Mouse (Mus musculus) thymus, postnatal 10 days (tissue): ENCODE data around the gene Nfyc.

ENCODE experiments used
- DNase-seq, 2 experiments: peaks; one replicate each; pipeline ENCODE4 v3.0.0; 2021; ENCODE audit warnings: low spot score in 2 of 2

The Nfyc gene

DNA sequence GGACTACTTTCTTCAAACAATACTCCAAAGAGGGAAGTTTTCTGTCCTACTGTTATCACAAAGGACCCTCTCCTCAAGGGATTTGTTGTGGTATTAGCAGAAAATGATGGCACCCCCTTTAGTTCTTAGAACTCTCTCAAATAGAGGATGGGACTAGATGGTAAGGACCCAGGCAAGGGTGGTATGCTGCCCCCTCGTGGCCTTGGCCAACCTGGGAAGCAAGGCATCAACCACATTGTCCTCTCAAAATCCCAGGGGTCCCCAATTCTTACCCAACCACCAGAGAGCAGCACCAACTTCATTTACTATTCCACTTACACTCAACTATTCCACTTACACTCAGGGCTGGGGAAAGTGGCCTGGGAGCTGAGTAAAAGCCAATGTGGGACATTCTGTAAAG lies 76.1 kb downstream of the Nfyc start:
- DNase-seq = peak; percentile 49 to 77

DNA sequence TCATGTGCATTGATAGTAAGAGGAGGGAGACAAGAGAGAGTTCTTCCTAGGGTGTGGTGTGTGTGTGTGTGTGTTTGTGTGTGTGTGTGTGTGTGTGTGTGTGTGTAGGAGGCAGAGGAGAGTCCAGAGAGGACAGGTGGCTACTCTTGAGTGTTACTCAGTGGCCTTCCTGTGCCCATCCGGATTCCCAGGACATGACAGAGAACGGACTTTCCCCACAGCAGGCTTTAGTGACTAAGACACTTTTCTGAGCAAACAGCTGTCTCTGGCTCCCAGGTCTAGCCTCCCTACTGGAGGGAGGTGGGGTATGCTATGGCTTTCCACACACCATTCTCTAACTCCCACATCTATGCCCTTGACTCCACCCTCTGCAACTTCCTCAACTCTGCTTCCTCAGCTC lies 81.8 kb downstream of the Nfyc start:
- DNase-seq = no peak

DNA sequence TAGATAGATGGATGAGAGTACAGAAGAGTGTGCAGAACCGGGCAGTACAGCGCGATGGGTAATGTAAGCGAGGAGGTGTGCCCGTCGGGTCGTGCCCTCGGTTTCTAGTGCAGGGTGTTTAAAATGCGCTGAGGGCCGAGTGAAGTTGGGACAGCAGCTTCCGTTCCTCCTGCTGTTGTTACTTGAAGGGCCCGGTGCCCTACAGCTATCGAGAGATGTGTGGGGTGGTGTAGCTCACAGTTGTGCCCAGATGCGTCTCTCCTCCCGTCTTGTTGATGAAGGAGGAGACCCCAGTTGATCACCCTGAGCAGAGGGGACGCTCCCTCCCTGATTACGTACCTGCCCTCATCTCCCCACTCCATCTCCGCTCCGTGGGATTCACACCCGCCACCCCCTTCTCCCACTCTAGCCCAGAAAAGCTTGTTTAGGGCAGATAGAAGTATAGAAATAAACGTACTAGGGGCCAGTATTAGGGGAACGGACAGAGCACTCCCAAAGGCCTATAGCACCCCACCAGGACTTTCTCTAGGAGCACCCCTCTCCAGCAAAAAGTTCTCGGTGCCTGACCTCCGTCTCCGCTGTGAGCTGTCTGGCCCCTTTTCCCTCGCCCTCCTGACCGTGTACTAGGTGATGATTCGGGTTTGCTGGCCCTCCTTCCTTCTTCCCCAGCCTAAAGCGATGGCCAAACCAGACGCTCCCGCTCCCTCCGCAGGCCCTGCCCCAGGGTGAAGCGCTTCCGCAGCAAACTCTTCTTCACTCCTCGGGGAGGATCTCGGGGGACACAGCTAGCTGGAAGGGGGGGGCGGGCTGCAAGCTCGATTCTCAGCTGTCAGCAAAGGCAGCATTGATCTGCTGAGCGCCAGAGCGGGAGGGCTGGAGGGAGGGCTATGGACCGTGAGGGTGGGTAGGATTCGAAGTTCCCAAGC lies 83.2 kb downstream of the Nfyc start, which contains the start of gene Kcnq4:
Kcnq4 (minus strand) TSS at position 672 of the 926 bp plus-strand sequence.
- DNase-seq = no peak

DNA sequence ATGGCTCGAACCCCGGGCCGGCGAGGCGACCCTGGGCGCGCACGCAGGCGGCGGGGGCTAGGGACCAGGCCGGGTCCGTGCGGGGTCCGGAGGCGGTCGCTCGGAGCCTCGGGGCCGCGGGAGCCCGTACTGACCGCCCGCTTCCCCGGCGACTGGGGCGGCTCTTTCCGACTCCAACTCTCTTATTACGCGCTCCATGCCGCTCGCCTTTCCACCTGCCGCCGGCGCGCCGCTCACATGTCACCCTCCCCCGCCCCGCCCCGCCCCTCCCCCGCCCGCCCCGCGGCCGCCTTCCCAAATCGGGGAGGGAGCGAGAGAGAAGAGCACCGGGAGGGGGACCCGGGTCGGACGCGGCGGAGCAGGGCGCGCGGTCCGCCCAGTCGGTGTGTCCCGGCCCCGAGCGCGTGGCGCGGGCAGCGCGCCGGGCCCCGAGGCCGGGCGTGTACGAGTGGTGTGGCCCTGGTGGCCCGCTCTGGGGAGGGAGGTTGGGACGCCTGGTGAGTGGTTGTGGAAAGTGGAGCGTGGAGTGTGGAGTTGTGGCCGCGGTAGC lies 84.1 kb downstream of the Nfyc start:
- DNase-seq = no peak

DNA sequence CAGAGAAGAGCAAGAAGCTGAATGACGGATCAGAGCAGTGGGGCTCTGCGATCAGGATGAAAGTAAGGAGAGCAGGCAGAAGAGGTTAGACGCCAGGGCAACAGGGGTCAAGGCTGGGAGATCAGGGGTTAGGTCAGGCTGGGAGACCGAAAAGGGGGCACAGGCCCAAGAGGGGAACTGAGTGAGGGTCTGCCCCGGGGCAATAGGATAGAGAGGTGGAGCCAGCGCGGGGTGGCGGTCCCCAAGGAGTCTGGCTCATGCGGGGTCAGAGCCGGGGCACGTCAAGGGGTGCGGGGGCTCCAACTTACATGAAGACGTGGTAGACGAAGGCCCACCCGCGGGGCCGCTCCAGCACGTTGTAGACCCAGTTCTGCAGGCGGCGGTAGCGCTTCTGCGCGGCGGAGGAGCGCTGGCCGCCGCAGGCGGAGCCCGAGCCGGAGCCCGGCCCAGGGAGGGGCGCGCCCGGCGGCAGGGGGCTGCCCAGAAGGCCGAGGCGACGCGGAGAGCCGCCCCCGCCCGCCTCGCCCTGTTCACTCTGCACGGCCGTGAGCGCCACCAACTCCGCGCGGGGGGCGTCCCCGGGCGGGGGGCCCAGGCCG lies 84.7 kb downstream of the Nfyc start:
- no peak for DNase-seq

DNA sequence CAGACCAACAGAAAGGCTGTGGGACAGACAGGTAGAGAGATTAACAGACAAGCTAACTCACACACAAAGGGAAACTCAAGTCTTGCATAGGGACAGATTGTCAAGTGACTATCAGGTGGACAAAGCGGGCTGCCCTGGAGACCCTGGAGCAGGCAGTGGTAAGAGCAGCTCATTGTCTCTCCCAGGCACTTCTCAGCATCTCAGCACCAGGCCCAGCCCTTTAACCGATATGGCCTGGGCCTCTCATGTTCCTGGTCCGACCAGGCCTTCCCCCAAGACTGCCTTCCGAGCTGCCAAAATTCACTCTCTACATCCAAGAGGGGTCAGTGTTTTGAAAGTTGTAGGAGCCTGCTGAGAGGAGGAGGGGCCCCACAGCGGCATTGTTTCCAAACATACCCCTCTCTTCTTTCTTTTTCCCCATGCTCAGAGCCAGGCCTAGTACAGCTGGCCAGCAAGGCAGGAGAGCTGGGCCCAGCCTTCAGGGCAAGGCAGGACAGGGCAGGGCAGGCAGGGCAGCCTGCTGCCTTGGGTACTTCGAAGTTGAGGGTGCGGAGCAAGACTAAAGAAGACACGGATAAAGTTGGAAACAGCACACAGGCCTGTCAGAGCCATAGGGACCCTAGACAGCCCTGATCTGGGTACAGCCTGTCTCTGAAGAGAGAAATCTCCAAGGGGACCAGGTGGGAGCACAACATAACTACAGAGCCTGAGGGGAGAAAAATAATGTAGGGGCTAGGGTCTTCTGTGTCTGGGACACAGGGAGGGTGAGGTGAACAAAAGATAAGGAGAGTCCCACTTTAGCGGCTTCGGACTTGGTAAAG lies 85.4 kb downstream of the Nfyc start:
- DNase-seq = no peak

DNA sequence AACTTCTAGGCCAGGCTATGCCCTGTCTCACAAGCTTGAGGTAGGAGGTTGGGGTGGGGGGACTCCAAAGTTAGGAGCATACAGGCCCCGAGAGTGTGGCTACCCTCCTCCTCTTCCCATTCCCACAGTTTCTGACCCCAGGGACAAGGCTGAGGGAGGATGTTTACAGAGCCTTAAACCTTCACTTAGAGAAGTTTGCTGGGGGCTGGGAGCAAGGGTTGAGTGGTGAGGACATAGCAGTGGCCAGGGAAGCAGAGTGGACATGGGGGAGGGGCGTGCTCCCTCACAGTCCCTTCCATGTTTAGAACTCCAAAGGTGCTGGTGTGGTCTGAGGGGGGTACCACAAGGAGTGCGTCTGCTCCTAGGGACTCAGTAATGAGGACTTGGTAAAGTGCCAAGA lies 87.7 kb downstream of the Nfyc start:
- no peak for DNase-seq

DNA sequence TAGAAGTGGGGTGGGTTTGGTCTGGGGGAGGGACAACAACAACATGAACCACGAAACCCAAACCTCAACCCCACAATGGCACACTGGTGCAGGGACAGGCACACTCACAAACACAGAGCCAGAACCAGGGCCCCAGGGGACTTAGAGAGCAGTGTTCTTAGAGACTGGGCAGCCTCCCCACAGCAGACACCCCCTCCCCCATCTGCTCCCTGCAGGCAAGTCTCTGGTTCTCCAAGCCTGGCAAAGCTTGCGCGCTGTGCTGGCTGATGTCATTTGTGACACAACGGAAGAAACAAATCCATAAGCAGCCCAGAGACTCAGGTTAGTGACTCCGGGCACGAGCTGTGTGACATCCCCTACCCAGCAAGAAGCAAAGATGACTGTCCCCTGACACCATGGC lies 90.1 kb downstream of the Nfyc start:
- DNase-seq = no peak

DNA sequence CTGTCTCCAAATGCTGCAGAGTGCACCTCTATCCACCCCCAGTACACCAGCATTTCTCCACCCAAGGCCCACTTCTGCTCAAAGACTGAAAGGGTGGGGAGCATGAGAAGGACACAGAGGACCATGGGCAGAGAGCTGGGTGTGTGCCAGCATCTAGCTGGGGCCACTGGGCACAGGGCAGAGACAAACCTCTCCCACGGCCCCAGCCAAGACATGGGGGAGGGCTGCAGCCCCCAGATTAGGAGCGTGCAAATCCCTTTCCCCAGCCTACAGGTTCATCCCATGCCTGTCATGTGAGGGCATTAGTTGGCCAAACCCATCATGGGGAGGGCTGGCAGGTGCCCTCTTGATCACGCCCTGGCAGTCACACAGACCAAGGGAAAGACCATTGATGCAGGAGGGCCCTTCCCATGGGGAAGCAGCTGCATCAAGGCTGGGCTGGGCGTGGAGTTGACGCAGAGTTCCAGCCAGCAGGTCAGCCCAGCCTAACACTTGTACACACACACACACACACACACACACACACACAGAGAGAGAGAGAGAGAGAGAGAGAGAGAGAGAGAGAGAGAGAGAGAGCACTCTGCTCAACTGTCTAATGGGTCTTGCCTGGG lies 97.3 kb downstream of the Nfyc start:
- DNase-seq = no peak

DNA sequence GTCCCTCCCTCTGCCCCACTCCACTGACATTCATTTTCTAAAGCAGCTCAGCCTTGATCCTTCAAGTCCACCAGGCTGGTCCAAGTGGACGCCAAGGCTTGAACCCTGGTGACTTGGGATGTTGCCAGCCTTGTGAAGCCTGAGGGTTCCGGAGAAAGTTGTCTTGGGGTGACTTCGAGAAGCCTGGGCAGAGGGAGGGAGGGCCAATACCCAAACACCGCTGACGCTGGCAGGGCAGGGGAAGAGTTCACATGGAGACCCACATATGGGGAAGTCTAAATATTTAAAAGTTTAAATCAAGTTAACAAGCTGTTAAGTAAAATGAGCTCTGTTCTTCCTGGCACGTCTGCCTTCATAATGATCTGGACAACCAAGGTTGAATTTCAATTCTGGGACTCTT lies 98.6 kb downstream of the Nfyc start:
- no peak for DNase-seq

DNA sequence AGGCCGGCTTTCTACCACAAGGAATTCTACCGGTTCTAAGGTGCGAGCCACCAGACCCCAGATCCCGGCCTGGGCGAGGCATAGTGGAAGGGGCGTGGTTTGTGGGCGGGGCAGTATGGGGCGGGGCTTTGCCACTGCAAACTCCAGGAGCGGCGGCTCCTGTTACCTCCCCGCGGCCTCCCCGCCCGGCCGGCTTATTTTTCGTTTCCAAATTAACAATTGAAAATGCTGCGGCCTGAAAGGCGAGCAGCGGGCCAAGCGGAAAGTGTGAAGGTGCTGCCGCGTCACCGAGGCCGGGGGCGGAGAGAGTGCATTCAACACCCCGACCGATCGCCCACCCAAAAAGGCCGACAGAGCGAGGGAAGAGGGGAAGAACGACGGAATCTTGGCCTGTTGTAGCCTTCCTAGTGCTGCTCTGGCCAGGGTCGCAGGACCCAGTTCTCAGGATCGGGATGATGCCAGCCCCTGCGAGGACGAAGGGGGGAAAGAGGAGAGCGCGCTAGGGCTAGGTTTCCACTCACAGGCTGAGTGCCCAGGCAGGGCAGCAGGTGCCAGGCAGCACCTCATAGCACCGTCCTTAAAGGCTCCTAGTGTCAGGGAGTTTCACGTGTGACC lies 100.2 kb downstream of the Nfyc start:
- DNase-seq = peak; percentile 10 to 63

DNA sequence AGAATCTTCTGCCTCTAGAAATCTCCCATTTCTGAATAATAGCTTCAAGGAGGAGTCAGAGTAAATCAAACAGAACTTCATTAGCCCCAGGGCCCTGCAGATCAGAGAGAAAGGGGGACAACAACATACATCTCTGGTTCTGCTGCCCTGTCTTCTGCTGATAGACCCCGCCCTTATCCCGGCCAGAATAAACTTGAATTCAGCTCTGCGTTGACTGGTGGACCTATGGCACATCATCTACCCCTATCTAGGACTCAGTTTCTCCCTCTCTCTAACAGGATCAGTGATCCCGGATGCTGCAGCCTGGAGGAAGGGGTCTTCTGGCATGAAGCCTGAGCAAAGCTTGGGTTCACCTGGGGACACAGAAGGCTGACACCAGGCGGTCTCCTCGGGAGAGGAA lies 100.8 kb downstream of the Nfyc start:
- DNase-seq = no peak

DNA sequence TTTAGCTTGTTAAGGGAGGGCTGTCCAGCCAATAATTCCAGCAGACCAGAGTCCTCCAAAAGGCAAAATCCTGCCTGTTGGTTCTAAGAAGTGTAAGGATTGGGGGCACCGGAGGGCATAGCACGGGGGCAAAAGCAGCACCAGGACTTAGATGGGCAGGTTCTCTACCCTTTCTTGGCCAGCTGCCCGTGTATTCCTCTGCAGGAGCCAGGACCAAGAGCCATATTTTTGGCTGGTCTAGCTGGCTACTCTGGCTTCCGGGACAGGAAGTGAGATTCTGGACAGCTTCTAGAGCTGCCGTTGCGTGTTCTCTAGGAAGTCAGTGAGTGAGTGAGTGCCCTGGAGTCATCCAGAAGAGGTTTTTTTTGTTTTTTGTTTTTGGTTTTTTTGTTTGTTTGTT lies 101.2 kb downstream of the Nfyc start:
- DNase-seq = no peak

DNA sequence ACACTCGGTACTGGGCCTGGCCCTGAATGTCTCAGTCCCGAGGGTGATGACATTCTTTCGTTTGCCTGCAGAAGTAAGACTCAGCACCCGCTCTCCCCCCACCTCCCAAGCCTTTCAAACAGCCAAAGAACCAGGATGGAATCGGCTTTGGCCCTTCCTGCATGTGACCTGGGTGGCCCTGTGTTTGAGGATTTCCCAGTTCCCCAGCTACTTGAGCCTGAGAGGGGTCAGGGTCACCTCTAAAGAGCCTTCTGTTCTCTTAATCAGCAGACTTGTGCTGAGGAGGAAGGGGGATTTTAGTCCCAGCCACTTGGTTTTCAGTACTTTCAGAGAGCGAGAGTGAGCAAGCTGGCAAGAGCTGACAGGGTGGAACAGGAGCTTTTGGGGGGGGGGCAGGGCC lies 101.9 kb downstream of the Nfyc start:
- DNase-seq = no peak

DNA sequence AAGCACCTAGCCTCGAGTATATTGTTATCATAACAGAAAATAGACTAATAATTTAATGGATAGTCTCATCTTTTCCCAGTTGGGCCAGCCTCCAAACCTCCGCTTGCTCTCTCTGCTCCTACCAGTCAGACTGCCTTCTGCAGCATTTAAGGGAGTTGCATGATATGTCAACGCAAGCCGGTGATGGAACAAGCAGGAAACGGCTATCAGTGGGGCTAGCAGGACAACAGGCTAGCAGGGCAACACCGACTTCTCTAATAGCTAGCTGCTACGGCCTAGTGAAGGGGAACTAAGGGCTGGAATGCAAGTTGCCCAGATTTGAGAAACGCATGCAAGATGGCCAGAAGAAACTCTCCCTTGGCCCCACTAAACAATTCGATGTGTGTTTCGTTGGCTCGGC lies 103.5 kb downstream of the Nfyc start:
- DNase-seq = no peak

DNA sequence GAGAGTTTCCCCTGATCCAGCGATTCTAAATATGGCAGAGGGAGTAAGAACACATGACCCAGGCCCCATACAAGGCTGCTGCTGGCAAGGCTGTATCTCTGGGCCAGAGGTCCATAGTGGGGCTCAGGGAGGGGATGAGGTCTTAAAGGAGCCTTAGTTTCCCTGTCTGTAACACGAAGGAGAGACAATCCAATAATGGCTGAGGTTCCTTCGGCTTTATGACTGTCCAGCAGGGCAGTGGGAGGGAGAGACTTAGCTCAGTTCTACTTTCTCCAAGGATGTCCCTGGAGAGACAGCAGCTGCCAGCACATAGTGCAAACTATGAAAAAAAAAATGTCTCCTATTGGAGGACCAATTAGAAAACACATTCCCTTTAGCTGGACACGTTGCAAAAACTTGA lies 105.2 kb downstream of the Nfyc start:
- DNase-seq = no peak

DNA sequence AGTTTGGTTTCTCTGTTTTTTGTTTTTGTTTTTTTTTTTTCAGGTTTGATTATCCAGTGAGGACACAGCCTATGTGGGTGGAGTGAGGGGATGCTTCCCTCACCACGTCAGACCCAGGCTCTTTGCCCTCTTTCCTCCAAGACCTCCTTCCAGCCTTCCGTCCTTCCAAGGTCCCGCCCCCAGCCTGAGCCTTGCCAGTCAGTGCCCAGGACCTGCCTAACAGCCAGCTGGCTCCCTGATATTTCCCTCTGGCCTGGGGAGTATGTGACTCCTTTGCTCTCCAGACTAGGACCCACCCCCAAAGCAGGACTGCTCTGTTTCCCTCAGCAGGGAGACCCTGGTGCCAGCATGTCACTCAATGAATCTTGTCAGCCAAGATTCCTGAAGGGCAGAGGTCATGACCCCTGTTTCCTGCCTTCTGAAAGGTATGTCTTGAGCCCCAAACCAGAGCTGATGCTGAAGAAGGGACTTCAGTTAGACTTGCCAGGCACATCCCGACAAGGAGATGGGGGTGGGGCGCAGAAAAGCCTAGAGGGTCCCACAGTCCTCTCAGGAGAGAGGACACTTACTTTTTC lies 105.8 kb downstream of the Nfyc start:
- DNase-seq = no peak

DNA sequence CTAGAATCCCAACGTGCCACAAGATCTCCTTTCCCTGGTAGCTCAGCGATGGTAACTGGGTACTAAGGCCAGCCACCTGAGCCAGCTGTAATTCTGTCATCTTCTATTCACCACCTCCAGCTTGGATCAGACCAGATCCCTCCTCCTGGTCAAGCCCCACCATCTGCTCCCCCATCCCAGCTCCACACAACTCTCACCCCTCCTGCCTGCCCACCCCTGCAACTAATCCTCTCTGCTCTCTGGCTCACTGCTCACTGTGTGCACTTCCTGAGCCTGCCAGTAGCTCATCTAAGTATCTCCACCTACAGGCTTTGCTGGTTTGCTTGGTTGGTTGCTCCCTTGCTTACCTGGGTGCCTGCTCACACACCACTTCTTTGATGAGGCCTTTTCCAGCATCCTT lies 109.8 kb downstream of the Nfyc start:
- no peak for DNase-seq

DNA sequence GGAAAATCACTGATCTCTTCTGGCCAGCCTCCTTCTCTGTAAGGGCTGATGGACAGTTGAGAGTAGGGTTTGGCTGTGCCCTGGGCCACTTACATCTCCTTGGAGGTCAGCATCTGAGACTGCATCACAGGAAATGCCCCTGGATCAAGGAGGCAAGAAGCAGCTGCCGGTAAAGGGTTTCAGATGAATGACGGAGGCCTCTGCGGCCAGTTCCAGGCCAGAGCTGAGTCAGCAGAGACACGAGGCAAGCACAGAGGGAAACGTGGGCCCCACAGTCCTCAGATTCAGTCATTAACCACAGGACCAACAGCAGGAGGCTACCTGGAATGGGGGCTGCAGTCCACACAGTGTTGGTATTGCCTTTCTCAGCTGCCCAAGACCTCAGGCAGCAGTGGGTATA lies 112.2 kb downstream of the Nfyc start:
- no peak for DNase-seq

DNA sequence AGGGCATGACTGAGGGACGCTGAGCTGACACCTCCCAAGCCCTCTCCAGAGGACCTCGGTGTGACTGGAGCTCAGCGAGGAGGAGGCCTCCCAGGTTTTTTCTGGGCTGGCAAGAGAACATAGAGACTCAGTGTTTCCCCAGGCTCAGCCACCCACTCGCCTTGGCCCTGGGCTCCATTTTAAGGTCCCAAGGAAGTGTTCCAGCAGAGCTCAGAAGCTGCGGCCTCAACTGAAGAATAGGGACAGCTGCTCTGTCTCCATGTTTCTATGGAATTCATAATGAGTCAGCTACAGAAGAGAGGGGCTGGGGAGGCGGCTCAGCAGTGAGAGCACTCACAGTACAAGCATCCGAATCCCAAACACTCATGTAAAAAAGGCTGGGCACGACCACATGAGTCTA lies 113.8 kb downstream of the Nfyc start:
- DNase-seq = no peak

DNA sequence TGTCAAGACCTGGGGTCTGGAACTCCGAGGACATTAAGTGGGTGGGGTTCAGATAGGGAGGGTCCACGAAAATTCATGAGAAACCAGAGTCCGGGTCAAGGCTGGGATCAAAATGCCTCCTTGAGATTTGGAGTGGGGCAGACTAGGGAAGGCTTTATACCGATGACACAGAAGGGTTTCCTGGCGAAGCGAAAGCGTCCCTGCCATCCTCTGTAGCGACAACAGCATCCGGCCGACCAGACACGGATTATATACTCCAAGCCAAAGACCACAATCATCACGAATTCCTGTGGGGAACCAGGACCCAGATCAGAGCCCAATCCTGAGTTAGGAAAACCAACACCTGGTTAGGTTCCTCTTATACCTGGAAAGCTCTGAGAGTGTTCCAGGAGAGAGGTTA lies 114.6 kb downstream of the Nfyc start:
- DNase-seq = no peak
